Mouse (Mus musculus) kidney, embryonic 16.5 days (tissue): ENCODE data around the gene Cyp19a1. TPM values are rescaled to one million over a fixed set of nuclear protein-coding genes. Genes with fewer than 3 reads are reported as not detected.

Experiments used
- ATAC-seq: fragments of 200-750 bp; cut with Nextera tagmentation; 2 replicates; pipeline ENCODE4 v1.8.0; 2017; ENCODE audit warnings: moderate TSS enrichment; ENCODE audit not compliant: low FRiP score, low TSS enrichment
- H3K27ac ChIP-seq: fragments of 300-500 bp; sonication (generic); 2 replicates; pipeline ENCODE4 v1.5.1; 2014; ENCODE audit warnings: low read length
- H3K27me3 ChIP-seq: fragments of 300-500 bp; sonication (generic); 2 replicates; pipeline ENCODE4 v1.6.1; 2014; ENCODE audit warnings: low read length, control low read depth, mixed read lengths; ENCODE audit not compliant: insufficient read depth
- H3K36me3 ChIP-seq: fragments of 300-500 bp; sonication (generic); 2 replicates; pipeline ENCODE4 v1.6.1; 2014; ENCODE audit warnings: low read length, control low read depth, mixed read lengths; ENCODE audit not compliant: insufficient read depth
- H3K4me1 ChIP-seq: fragments of 300-500 bp; sonication (generic); 2 replicates; pipeline ENCODE4 v1.6.1; 2014; ENCODE audit warnings: low read length, control low read depth, mixed read lengths; ENCODE audit not compliant: insufficient read depth
- H3K4me2 ChIP-seq: fragments of 300-500 bp; sonication (generic); replicated peaks from 2 replicates; pipeline ENCODE4 v1.6.1; 2014; ENCODE audit warnings: low read depth, low read length
- H3K4me3 ChIP-seq: fragments of 300-500 bp; sonication (generic); 2 replicates; pipeline ENCODE4 v1.5.1; 2014; ENCODE audit warnings: mild to moderate bottlenecking, low read length
- H3K9ac ChIP-seq: fragments of 300-500 bp; sonication (generic); replicated peaks from 2 replicates; pipeline ENCODE4 v1.6.1; 2014; ENCODE audit warnings: low read length
- H3K9me3 ChIP-seq: fragments of 300-500 bp; sonication (generic); 2 replicates; pipeline ENCODE4 v1.6.1; 2016; ENCODE audit warnings: low read length, control low read depth
- WGBS: fragments of 180-500 bp; shearing (Covaris S2); extraction: QIAGEN DNeasy Blood & Tissue Kit; methylation state at CpG from one replicate; pipeline ENCODE4 v1.1.7; 2014; 5-methylcytosine and 5-hydroxymethylcytosine counted together
- polyA plus RNA-seq: library from polyadenylated mRNA; unstranded; fragments of >200 nt; fragmentation: Nextera tagmentation; extraction: Ambion mirVana; gene quantifications from 2 replicates; pipeline ENCODE4 v1.2.1, GENCODE M21; 2015

Gene Cyp19a1
- polyA plus RNA-seq, 1 experiment from 2014 or later, result not detected

- Histone ChIP-seq H3K4me2 (no peak overlapping the region), H3K4me3 (no peak overlapping the region), H3K9me3 (no peaks in the 10 kb centered on the region), H3K27ac (no peak overlapping the region), H3K36me3 (no peaks in the 10 kb centered on the region), H3K4me1 (no peaks in the 10 kb centered on the region), H3K27me3 (no peaks in the 10 kb centered on the region), H3K9ac (no peak overlapping the region)
- no peak for ATAC-seq
- WGBS, result 93% methylated on average over 4 of the region's 4 CpGs
Measured at GRCm38 (mm10) chr9:54275283-54275682, 7.4 kb upstream of the Cyp19a1 start.

GRCm38 (mm10) chr9:54270889-54271288 lies 3.0 kb upstream of the Cyp19a1 start:
- Histone ChIP-seq H3K27me3 (no peaks in the 10 kb centered on the region), H3K4me3 (no peak overlapping the region), H3K27ac (no peak overlapping the region), H3K4me2 (no peak overlapping the region), H3K9ac (no peak overlapping the region), H3K4me1 (no peaks in the 10 kb centered on the region), H3K9me3 (no peaks in the 10 kb centered on the region), H3K36me3 (no peaks in the 10 kb centered on the region)
- no peak for ATAC-seq
- 50% methylated on average over 5 of the region's 5 CpGs for WGBS

GRCm38 (mm10) chr9:54269987-54270386 lies 2.1 kb upstream of the Cyp19a1 start:
- ATAC-seq, result no peak; the same call in 1 of the 2 replicates
- Histone ChIP-seq H3K4me1 (no peaks in the 10 kb centered on the region), H3K27me3 (no peaks in the 10 kb centered on the region), H3K9me3 (no peaks in the 10 kb centered on the region), H3K36me3 (no peaks in the 10 kb centered on the region), H3K4me3 (no peak overlapping the region), H3K27ac (no peak overlapping the region), H3K9ac (no peak overlapping the region), H3K4me2 (no peak overlapping the region)
- WGBS, result 84% methylated on average over 6 of the region's 6 CpGs

GRCm38 (mm10) chr9:54264754-54265153 lies 3.2 kb downstream of the Cyp19a1 start:
- Histone ChIP-seq H3K27me3 (no peaks in the 10 kb centered on the region), H3K4me1 (no peaks in the 10 kb centered on the region), H3K9me3 (no peaks in the 10 kb centered on the region), H3K9ac (no peak overlapping the region), H3K27ac (no peak overlapping the region), H3K4me2 (no peak overlapping the region), H3K4me3 (no peak overlapping the region), H3K36me3 (no peaks in the 10 kb centered on the region)
- WGBS, result 68% methylated on average over 4 of the region's 4 CpGs
- no peak for ATAC-seq

- no peak for ATAC-seq
- Histone ChIP-seq H3K27me3 (no peaks in the 10 kb centered on the region), H3K9me3 (no peaks in the 10 kb centered on the region), H3K4me2 (no peak overlapping the region), H3K4me3 (no peak overlapping the region), H3K4me1 (0 out of 2 replicates have a peak, but pooled peaks cover 3% of the 10 kb centered on the region), H3K27ac (no peak overlapping the region), H3K9ac (no peak overlapping the region), H3K36me3 (no peaks in the 10 kb centered on the region)
- WGBS, result 82% methylated on average over 3 of the region's 3 CpGs
Measured at GRCm38 (mm10) chr9:54244869-54245665, 22.8 kb downstream of the Cyp19a1 start.

- H3K27me3 ChIP-seq, result no peaks in the 10 kb centered on the region
- no peaks in the 10 kb centered on the region for H3K36me3 ChIP-seq
- H3K4me1 ChIP-seq, result no peaks in the 10 kb centered on the region
- no peaks in the 10 kb centered on the region for H3K9me3 ChIP-seq
- no peak for ATAC-seq
- H3K27ac ChIP-seq, result no peak overlapping the region
- no peak overlapping the region for H3K4me3 ChIP-seq
- H3K4me2 ChIP-seq, result no peak overlapping the region
- no peak overlapping the region for H3K9ac ChIP-seq
- WGBS, result 62% methylated on average over 6 of the region's 6 CpGs
Measured at GRCm38 (mm10) chr9:54227580-54227979, 40.3 kb downstream of the Cyp19a1 start.

- no peaks in the 10 kb centered on the region for H3K9me3 ChIP-seq
- ATAC-seq, result no peak
- no peak overlapping the region for H3K4me2 ChIP-seq
- no peaks in the 10 kb centered on the region for H3K27me3 ChIP-seq
- WGBS, result 59% methylated on average over 5 of the region's 5 CpGs
- no peaks in the 10 kb centered on the region for H3K4me1 ChIP-seq
- no peak overlapping the region for H3K27ac ChIP-seq
- H3K9ac ChIP-seq, result no peak overlapping the region
- H3K4me3 ChIP-seq, result no peak overlapping the region
- H3K36me3 ChIP-seq, result no peaks in the 10 kb centered on the region
Measured at GRCm38 (mm10) chr9:54216511-54216910, 51.4 kb downstream of the Cyp19a1 start.

GRCm38 (mm10) chr9:54214881-54215280 lies 53.0 kb downstream of the Cyp19a1 start:
- H3K9ac ChIP-seq, result no peak overlapping the region
- WGBS, result 94% methylated on average over 9 of the region's 9 CpGs
- no peaks in the 10 kb centered on the region for H3K4me1 ChIP-seq
- no peaks in the 10 kb centered on the region for H3K9me3 ChIP-seq
- no peak overlapping the region for H3K4me2 ChIP-seq
- ATAC-seq, result no peak
- H3K4me3 ChIP-seq, result no peak overlapping the region
- H3K27ac ChIP-seq, result no peak overlapping the region
- no peaks in the 10 kb centered on the region for H3K27me3 ChIP-seq
- H3K36me3 ChIP-seq, result no peaks in the 10 kb centered on the region

GRCm38 (mm10) chr9:54194790-54195189 lies 73.1 kb downstream of the Cyp19a1 start:
- Histone ChIP-seq H3K27me3 (no peaks in the 10 kb centered on the region), H3K4me1 (no peaks in the 10 kb centered on the region), H3K9me3 (no peaks in the 10 kb centered on the region), H3K4me3 (no peak overlapping the region), H3K36me3 (no peaks in the 10 kb centered on the region), H3K4me2 (no peak overlapping the region), H3K9ac (no peak overlapping the region), H3K27ac (no peak overlapping the region)
- ATAC-seq, result no peak
- WGBS, result 64% methylated on average over 5 of the region's 5 CpGs

- Histone ChIP-seq H3K9me3 (no peaks in the 10 kb centered on the region), H3K4me1 (no peaks in the 10 kb centered on the region), H3K27ac (no peak overlapping the region), H3K4me3 (no peak overlapping the region), H3K4me2 (no peak overlapping the region), H3K27me3 (no peaks in the 10 kb centered on the region), H3K9ac (no peak overlapping the region), H3K36me3 (no peaks in the 10 kb centered on the region)
- ATAC-seq, result no peak
- WGBS, result 87% methylated on average over 3 of the region's 3 CpGs
Measured at GRCm38 (mm10) chr9:54191435-54191834, 76.5 kb downstream of the Cyp19a1 start.
